Mouse (Mus musculus) retina, postnatal 7 days (tissue): Measurements from ENCODE around the gene Tarbp2.

Experiments
- DNase-seq: peaks from one replicate; pipeline ENCODE4 v3.0.0-alpha.2; 2012; ENCODE audit warnings: low read depth, low spot score

Gene Tarbp2

GRCm38 (mm10) chr15:102505770-102506463 is 12.1 kb upstream of the Tarbp2 start:
- DNase-seq, result no peak

GRCm38 (mm10) chr15:102506464-102506830 is 11.5 kb upstream of the Tarbp2 start:
- no peak for DNase-seq

- DNase-seq, result no peak
Measured at GRCm38 (mm10) chr15:102506864-102507263, 11.1 kb upstream of the Tarbp2 start.

- no peak for DNase-seq
Measured at GRCm38 (mm10) chr15:102507561-102507960, 10.4 kb upstream of the Tarbp2 start.

DNA sequence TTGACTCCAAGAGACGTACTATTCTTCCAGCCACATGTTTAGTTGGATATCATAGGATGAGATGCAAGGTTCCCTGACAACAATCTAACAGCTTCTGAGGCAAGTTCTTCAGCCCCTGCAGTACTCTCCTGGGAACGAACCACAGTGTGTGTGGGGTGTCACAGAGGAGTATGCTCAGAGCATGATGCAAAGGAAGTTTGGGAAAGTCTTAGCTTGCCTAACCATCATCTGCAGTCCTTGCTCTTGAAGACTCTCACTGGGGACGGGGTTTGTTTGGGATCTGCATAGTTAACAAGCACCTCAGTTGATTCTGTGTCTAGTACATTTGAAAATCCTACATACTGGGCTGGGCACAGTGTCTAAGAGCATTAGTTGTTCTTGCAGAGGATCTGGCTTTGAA is 9.7 kb upstream of the Tarbp2 start:
- no peak for DNase-seq

DNA sequence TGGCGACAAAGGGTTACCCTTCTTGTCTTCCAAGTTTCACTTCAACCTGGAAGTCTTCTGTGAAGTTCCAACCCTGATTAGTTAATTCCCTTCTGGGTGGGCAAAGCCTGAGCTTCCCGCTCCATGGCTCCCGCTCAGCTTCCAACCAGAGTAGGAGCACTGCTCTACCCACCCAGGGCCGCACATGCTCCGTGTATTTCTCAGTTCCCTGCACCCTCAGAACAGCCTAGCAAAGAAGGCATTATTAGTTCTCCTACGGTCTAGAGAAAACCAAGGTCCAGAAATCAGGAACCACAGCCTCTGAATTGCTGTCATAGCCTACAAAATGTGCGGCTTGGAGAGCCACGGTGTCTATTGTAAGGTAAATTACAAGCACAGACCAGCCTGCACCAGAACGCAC is 7.9 kb upstream of the Tarbp2 start:
- no peak for DNase-seq

GRCm38 (mm10) chr15:102510590-102511284 is 7.3 kb upstream of the Tarbp2 start:
- DNase-seq, result peak; percentile 79

- DNase-seq, result no peak
Measured at GRCm38 (mm10) chr15:102511285-102511833, 6.6 kb upstream of the Tarbp2 start.

GRCm38 (mm10) chr15:102512010-102512409 is 6.0 kb upstream of the Tarbp2 start:
- DNase-seq, result no peak

DNA sequence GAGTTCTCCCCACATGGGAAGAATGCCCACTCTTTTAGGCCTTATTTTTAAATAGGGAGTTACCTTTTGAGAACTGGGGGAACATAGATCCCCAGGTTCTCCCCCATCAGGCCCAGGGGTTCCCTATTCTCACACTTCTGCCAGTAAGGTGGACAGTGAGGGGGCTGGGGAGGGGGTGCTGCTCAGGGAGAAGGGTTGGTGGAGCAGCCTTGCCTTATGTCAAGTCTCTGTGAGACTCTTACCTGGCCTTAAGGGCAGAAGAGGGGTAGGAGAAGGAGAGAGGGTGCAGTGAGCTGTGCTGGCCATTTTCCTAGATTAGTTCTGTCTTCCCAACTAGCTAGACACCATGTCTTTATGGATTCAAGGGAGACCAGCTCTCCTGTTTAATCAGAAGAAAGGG is 5.5 kb upstream of the Tarbp2 start:
- DNase-seq, result no peak

- DNase-seq, result no peak
Measured at GRCm38 (mm10) chr15:102513004-102513403, 5.0 kb upstream of the Tarbp2 start.

DNA sequence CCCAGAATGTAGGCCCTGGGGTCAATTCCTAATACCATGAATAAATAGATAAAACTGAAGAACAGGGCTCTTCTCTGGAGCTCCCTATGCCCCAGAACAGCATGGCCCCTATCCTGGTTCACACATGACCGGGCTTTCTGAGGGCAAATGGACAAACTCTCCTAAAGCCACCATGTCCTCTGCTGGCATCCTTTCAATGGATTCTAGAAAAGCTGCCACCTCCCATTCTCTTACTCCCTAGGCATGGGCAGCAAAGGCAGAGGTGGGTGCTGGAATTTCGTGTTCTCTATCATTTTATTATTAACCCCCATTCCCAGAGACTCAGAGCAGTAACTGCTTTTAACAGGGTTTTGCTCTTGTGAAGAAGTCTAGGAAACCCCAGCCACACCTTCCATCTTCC is 2.7 kb upstream of the Tarbp2 start:
- DNase-seq, result no peak

GRCm38 (mm10) chr15:102515791-102516190 is 2.2 kb upstream of the Tarbp2 start:
- DNase-seq, result no peak

GRCm38 (mm10) chr15:102516293-102516692 is 1.7 kb upstream of the Tarbp2 start:
- DNase-seq, result no peak

DNA sequence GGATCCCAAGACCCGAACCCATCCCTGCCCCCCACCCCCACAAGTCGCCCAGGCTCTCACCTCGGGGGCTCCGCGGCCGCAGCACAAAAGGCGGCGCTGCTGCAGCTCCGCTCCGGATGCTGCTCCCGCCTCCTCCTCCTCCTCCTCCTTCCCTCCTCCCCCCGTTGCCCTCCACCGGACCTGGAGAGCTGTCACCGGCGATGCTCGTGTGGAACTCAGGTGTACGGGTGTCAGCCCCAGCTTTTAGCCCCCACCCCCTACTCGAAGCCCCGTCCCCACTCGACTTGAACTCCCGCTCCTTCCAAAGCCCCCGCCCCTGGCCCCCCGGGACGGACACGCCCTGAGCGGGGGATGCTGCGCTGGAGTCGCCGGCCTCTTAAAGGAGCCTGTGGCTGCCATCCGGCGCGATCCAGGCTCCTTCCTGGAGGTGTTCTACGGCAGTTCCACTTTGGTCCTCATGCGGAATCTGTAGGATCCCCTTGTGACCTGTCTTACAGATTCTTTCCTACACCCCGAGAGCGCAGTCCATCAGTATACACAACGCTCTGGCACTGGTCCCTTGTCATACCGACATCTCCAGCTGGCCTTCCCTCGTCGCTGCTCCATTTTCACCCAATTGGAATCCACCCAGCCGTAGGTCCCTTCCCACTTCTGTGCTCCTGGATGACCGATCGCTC is 1.1 kb upstream of the Tarbp2 start, which contains the start of gene Map3k12:
Gene Map3k12, minus strand, starts transcription at position 337 of the 677 bp plus-strand sequence.
- peak; percentile 38 for DNase-seq

- DNase-seq, result no peak
Measured at GRCm38 (mm10) chr15:102517631-102517975, 389 bp upstream of the Tarbp2 start.

DNA sequence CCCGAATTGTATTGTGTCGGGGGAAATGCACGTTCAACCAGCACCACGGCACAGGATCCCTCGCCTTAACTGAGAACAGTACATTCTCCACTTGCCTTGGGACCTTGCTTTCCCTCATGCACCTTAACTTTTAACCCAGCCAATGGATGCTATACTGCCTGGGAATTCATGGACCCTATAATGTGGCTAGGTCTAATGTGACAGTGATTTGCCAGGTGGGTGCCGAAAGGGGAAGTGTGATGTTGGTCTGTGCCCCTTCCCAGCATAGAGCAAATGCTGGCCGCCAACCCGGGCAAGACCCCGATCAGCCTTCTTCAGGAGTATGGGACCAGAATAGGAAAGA is 838 bp downstream of the Tarbp2 start:
- no peak for DNase-seq

- DNase-seq, result no peak
Measured at GRCm38 (mm10) chr15:102519211-102520141, 1.5 kb downstream of the Tarbp2 start.

DNA sequence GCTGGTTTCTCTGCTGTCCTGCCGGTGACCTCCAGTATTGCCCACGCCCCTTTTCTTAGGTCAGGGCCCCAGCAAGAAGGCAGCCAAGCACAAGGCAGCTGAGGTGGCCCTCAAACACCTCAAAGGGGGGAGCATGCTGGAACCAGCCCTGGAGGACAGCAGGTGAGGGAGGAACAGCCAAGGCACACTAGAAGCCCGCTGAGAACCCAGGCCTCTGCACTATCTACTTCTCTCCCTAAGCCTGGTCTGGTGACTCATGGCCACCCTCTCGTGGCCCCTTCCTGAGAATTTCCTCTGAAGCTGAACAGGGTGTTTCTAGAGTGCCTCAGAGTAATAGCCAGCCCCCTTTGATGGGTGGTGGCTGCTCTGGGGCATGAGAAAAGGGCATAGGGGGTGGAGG is 2.4 kb downstream of the Tarbp2 start:
- no peak for DNase-seq

DNA sequence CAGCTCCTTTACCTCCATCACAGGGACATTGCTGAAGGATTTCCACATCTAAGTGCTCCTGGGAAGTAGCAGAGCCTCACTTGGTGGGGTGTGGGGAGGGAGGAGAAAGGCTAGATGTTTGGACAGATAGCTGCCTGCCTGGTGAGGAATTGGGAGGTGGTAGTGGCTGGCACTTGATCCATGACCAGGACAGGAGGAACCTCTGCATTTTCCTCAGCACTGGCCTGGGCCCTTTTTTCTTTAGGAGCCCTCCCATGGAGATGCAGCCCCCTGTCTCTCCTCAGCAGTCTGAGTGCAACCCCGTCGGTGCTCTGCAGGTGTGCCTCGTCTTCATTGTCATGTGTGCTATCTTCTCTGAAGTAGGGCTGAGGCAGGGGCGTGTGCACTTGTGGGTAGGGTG is 3.5 kb downstream of the Tarbp2 start:
- no peak for DNase-seq

GRCm38 (mm10) chr15:102524892-102525485 is 7.0 kb downstream of the Tarbp2 start, which contains the start of gene Npff:
Npff (minus strand) TSS chr15:102524942.
- peak; percentile 63 for DNase-seq
